Mouse (Mus musculus): ENCODE data around the gene Rnf157. TPM values are rescaled to one million over a fixed set of nuclear protein-coding genes. Genes with fewer than 3 reads are reported as not detected.

Gene Rnf157
- polyA plus RNA-seq, 1 experiment = not detected

DNA sequence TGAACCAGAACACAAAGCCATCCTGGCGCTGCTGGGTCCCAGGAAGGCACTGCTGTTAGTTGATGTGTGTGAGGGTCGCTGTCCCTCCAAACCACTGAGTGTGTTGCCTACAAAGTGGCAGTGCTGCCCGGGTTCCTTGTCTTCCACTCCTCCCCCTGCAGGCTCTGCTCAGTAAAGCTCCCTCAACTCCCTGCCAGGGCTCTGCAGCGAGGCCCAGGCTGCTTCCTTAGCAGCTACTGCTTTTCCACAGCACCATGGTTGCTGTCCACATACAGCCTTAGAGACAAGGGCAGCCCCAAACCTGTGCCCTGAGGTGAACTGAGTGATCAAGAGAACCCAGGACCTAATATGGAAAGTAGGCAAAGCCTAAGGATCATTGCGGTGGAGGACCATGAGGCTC, 125.5 kb downstream of the Rnf157 start:
- TF ChIP-seq GATA1 (IDR thresholded peaks at IDR 0.05; ENCODE audit: low read length) = no peak

Other genes with a start within 250 kb of the Rnf157 start
- gene Fbf1, start 244.9 kb downstream of the Rnf157 start, polyA plus RNA-seq (2012) = 26.9 and 34.1 TPM in 2 replicates
- gene Ten1, start 214.2 kb downstream of the Rnf157 start, polyA plus RNA-seq (2012) = 114 and 122 TPM in 2 replicates
- gene Acox1, start 214.0 kb downstream of the Rnf157 start, polyA plus RNA-seq (2012) = 1.8 and 2.5 TPM in 2 replicates
- 0.01 and 0.02 TPM in 2 replicates for gene Evpl, start 175.0 kb downstream of the Rnf157 start, polyA plus RNA-seq (2012)
- 52.4 and 70.9 TPM in 2 replicates for gene Srp68, start 138.8 kb downstream of the Rnf157 start, polyA plus RNA-seq (2012)
- not detected in 2 replicates for gene Galr2, start 132.1 kb downstream of the Rnf157 start, polyA plus RNA-seq (2012)
- gene Exoc7, start 105.8 kb downstream of the Rnf157 start, polyA plus RNA-seq (2012) = 15.1 and 19.0 TPM in 2 replicates
- 0.02 TPM in 1 of 2 replicates, not detected in the other for gene Foxj1, start 77.6 kb downstream of the Rnf157 start, polyA plus RNA-seq (2012)
- 733 and 1,549 TPM in 2 replicates for gene Ubald2, start 21.1 kb upstream of the Rnf157 start, polyA plus RNA-seq (2012)
- not detected in 2 replicates for gene Qrich2, start 53.2 kb upstream of the Rnf157 start, polyA plus RNA-seq (2012)
- gene Prpsap1, start 81.2 kb upstream of the Rnf157 start, polyA plus RNA-seq (2012) = 76.5 and 115 TPM in 2 replicates
- 206 and 262 TPM in 2 replicates for gene Sphk1, start 117.9 kb upstream of the Rnf157 start, polyA plus RNA-seq (2012)
- gene Ube2o, start 168.4 kb upstream of the Rnf157 start, polyA plus RNA-seq (2012) = 26.2 and 27.8 TPM in 2 replicates
- gene Aanat, start 173.4 kb upstream of the Rnf157 start, polyA plus RNA-seq (2012) = not detected in 2 replicates
- gene Rhbdf2, start 214.0 kb upstream of the Rnf157 start, polyA plus RNA-seq (2012) = 4.8 and 5.3 TPM in 2 replicates
- 0.52 and 0.56 TPM in 2 replicates for gene Prcd, start 240.5 kb upstream of the Rnf157 start, polyA plus RNA-seq (2012)
- gene Cygb, start 241.3 kb upstream of the Rnf157 start, polyA plus RNA-seq (2012) = not detected in 2 replicates

All from G1E-ER4 (cell line).